Mouse (Mus musculus) embryonic fibroblast, embryonic 13.5 days (primary cell): ENCODE measurements around the gene Hist1h4b. TPM values are rescaled to one million over a fixed set of nuclear protein-coding genes. Genes with fewer than 3 reads are reported as not detected.
"Not testable (repeated sequence)": the region's sequence is repeated elsewhere in the genome, so short reads cannot be mapped to it uniquely, and the experiment has no call there.

Experiments used
- H3K27ac ChIP-seq: 2 replicates; pipeline ENCODE4 v1.5.1; 2012; ENCODE audit warnings: low read length, control low read depth, inconsistent platforms; ENCODE audit not compliant: insufficient read depth
- H3K4me1 ChIP-seq: 2 replicates; pipeline ENCODE4 v1.6.1; 2011; ENCODE audit warnings: low read length; ENCODE audit not compliant: control insufficient read depth, insufficient read depth
- H3K4me3 ChIP-seq: 2 replicates; pipeline ENCODE4 v1.5.1; 2011; ENCODE audit warnings: mild to moderate bottlenecking, control low read depth, low read length; ENCODE audit not compliant: insufficient read depth
- CTCF ChIP-seq: IDR thresholded peaks from 2 replicates; pipeline ENCODE4 v1.5.1; 2011; ENCODE audit warnings: mild to moderate bottlenecking, control low read depth, low read length, moderate library complexity, borderline replicate concordance; ENCODE audit not compliant: insufficient read depth
- POLR2A ChIP-seq: IDR thresholded peaks from 2 replicates; pipeline ENCODE4 v1.6.1; 2011; ENCODE audit warnings: low read depth, mild to moderate bottlenecking, control low read depth, low read length, moderate library complexity
- polyA plus RNA-seq: library from polyadenylated mRNA; stranded (reverse); fragments of >200 nt; gene quantifications from 2 replicates; pipeline ENCODE4 v1.2.4, GENCODE M21; 2011; ENCODE audit warnings: low read depth; ENCODE audit not compliant: missing spikeins, insufficient read length

Hist1h4b gene
- polyA plus RNA-seq, 1 experiment, result 12.5 TPM

DNA sequence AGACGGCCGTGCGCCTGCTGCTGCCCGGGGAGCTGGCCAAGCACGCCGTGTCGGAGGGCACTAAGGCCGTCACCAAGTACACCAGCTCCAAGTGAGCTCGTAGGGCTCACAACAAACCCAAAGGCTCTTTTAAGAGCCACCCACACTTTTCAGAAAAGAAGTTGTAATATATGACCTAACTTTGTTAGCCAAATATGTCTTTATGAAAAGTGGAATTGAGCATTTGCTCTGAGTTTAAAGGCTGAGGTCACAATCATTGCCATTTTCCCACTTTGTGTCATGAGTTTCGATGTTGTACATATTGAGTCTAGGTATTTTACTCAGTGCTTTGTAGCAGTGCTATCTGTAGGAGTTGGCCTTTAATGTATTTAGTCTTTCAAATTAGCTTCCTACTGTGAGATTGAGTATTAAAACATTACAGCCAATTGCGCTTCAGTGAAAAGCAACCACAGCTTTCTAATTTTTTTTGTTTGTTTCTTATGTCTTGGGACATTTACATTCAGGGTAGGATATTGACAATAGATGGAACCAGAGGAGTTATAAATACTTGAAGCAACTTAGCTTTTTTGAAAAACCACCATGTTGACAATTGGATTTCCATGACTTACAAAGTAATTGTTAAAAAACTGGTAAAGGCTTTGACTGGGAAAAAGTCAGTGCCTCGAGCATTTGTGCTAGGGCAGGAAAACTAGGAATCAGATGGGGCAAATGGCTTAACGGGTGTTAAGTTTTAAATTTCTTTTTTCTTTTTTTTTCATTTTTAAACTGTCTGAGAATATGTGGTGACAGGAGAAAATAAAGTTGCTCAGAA lies 9.5 kb upstream of the Hist1h4b start:
- H3K4me3 ChIP-seq, result peak overlapping the region; percentile 23; the same call in 1 of the 2 replicates
- peak; percentile 72 for TF ChIP-seq POLR2A
- TF ChIP-seq CTCF, result no peak
- peaks cover 12% of the 10 kb centered on the region for H3K4me1 ChIP-seq
- H3K27ac ChIP-seq, result peak overlapping the region; percentile 99

DNA sequence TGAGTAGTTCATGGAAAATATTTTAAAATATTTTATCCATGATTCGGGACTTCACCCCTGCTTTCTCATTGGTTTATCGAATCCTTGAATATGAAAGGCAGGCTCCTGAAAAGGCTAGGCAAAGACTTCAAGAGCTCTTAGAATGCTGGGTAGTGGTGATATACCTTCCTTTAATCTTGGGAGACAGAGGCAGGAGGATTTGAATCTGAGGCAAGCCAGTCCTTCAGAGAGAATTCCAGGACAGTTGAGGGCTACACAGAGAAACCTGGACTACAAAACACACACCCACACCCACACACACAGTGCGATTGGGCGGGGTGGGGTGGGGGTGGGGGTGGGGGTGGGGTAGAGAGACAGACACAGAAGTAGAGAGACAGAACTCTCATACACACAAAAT lies 8.9 kb upstream of the Hist1h4b start:
- Histone ChIP-seq H3K4me3 (no peak overlapping the region), H3K27ac (peak overlapping the region; percentile 99), H3K4me1 (peaks cover 12% of the 10 kb centered on the region)
- 0 out of 2 replicates have a peak, but pooled peaks have one; percentile 18 for TF ChIP-seq POLR2A
- TF ChIP-seq CTCF, result no peak

DNA sequence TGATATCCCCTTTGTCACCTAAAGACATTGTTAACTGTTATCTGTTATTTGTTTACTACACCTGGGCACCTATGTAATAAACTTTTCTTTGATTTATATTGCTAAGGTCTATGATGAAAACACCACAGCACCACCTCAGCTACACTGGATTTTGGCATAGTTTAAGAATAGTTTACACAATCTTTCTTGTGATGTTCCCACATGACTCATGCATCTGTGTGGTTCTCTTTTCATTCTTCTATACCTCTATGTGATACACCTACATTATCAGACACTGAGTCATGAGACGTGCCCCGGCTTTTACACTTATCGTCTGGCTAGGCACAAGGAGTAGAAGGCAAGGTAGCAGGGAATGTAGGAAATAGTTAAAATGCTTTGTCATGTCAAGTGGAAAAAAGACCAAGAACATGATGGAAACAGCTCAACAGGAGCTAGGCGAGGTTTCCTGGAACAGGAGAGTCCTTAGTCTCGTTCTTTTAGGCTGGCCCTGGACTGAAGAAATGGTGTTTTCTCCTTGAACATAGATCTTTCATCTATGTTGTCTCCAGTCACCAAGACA lies 7.2 kb upstream of the Hist1h4b start:
- peak overlapping the region; percentile 99 for H3K27ac ChIP-seq
- H3K4me3 ChIP-seq, result no peak overlapping the region
- peaks cover 6% of the 10 kb centered on the region for H3K4me1 ChIP-seq
- TF ChIP-seq POLR2A (no peak), CTCF (no peak)

DNA sequence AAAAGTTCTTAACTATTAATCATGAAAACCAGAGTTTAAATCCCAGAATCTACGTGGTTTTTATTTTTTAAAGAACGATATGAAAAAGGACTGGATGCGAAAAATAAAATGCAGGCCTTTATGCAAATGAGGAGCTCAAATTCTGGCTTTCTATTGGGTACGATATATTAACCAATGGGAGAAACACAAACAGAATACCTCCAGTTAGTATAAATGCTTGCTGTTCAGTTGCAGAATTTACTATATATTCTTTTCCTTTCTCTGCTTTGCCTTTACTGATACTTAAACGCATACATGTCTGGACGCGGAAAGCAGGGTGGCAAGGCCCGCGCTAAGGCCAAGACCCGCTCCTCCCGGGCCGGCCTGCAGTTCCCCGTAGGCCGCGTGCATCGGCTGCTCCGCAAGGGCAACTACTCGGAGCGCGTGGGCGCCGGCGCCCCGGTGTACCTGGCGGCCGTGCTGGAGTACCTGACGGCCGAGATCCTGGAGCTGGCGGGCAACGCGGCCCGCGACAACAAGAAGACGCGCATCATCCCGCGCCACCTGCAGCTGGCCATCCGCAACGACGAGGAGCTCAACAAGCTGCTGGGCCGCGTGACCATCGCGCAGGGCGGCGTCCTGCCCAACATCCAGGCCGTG lies 5.9 kb upstream of the Hist1h4b start, which contains the start of gene Hist1h2ab:
Hist1h2ab (plus strand) TSS at position 288 of the 639 bp plus-strand sequence.
- TF ChIP-seq POLR2A, result peak; percentile 97
- Histone ChIP-seq H3K4me3 (peak within 1 kb of the TSS; percentile 36), H3K27ac (peak within 1 kb of the TSS; percentile 99)
- not testable (repeated sequence) for H3K4me1 ChIP-seq

DNA sequence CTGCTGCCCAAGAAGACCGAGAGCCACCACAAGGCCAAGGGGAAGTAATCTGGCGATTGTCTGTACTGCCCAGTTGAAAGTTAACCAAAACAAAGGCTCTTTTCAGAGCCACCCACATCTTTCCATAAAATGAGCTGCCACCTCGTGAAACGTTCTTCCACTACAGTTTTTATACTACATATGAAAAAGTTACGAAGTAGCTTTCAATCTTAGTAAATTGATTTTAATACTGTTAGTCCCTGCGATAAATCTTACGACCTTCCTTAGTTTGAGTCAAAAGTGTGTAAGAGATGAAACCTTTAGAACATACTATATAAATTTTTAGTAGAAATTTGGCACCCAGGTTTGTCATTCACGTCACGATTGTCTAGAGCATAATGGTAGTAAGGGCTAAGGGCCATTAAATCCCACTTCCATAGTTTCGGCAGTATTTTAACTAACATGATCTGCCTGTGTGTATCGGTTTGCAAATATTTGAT lies 5.3 kb upstream of the Hist1h4b start:
- Histone ChIP-seq H3K27ac (peak overlapping the region; percentile 87), H3K4me3 (peak overlapping the region; percentile 36), H3K4me1 (peaks cover 6% of the 10 kb centered on the region)
- TF ChIP-seq CTCF, result no peak
- TF ChIP-seq POLR2A, result no peak; the same call in 1 of the 2 replicates

DNA sequence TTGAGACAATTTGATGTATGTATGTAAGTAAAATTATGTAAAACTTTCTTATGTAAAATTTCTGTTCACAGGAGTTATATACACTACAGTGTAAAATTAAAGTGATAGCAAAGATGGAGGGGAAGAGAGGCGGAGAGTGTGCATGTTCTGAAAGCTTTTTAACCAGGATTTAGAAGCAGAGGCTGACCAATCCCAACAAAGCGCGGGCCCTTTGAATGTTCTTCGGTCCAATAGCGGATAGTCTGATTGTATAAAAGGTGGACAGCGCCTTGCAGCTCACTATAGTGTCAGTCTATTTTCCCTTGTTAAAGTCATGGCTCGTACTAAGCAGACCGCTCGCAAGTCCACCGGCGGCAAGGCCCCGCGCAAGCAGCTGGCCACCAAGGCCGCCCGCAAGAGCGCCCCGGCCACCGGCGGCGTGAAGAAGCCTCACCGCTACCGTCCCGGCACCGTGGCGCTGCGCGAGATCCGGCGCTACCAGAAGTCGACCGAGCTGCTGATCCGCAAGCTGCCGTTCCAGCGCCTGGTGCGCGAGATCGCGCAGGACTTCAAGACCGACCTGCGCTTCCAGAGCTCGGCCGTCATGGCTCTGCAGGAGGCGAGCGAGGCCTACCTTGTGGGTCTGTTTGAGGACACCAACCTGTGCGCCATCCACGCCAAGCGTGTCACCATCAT lies 4.6 kb upstream of the Hist1h4b start, which contains the start of gene Hist1h3b:
Hist1h3b (plus strand) TSS at position 201 of the 675 bp plus-strand sequence.
- peak; percentile 82 for TF ChIP-seq POLR2A
- H3K4me1 ChIP-seq, result not testable (repeated sequence)
- Histone ChIP-seq H3K4me3 (peak within 1 kb of the TSS; percentile 37), H3K27ac (peak within 1 kb of the TSS; percentile 87)

DNA sequence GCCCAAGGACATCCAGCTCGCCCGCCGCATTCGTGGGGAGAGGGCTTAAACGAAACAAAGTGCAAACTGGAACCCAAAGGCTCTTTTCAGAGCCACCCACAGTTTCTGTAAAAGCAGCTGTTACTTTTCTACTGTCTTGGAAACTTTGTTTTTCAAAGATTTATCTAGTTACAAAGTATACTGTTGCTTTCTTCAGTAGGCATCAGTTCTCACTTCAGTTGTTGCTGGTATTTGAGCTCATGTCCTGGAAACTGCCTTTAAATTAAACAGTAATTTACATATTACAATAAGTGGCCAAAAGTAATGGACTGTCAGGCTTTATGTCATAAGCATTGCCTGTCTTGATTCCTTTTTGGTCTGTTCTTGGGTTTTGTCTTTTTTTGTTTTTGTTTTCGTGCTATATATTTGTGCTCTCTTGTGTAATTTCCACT lies 4.1 kb upstream of the Hist1h4b start:
- TF ChIP-seq POLR2A (no peak), CTCF (no peak)
- peaks cover 6% of the 10 kb centered on the region for H3K4me1 ChIP-seq
- peak overlapping the region; percentile 69 for H3K27ac ChIP-seq
- H3K4me3 ChIP-seq, result peak overlapping the region; percentile 37

DNA sequence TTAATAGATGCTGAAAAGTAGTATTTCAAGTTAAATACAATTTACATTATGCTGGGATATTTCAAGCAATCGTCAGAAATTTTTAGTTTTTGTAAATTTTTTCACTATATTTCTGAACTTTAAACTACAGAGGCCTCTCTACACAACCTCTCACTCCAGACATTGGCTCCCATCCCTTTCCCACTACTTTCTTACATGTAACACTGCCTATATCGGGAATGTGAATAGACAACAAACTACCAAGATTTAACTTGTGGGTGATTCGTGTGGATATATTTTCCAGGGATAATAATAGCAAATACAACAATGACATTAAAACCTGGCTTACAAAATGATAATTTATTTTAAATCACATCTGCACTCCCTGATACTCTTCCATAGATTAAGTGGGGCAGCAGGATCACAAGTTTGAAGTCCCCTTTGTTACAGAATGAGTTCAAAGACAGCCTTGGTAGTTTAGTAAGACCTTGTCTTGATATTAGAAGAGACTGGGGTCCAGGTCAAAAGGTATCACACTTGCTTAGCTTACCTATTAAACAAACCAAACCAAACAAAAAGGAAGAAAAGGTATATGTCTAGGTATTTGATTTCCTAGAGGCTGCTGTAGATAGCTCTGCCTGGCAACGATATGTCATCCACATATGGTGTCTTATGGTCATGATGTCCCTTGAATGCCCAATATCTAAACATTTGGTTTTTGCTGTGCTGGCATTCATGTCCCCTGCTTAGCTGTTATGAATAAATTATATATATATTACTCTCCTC lies 3.3 kb upstream of the Hist1h4b start:
- no peak overlapping the region for H3K4me3 ChIP-seq
- no peak for TF ChIP-seq CTCF
- no peak for TF ChIP-seq POLR2A
- H3K27ac ChIP-seq, result no peak overlapping the region
- peaks cover 6% of the 10 kb centered on the region for H3K4me1 ChIP-seq

DNA sequence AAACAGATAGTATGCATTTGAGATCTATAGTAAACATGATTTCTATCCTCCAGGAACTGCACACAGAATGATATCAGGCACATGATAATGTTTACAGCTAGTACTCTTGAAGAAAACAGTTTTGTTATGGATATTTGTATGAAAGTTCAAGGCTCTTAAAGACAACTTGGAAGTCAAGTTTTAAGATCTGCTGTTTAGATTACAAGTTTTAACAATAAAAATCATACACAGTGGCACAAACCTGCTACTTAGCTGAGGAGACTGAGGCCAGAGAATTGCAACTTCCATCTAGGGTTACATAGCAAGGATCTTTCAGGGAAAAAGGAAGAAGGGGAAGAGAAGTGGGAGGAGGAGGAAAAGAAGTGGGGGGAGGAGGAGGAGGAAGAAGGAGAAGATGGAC lies 1.8 kb upstream of the Hist1h4b start:
- no peak for TF ChIP-seq CTCF
- Histone ChIP-seq H3K4me1 (peaks cover under 1% of the 10 kb centered on the region; the same call in 1 of the 2 replicates), H3K27ac (no peak overlapping the region), H3K4me3 (no peak overlapping the region)
